Mouse (Mus musculus) midbrain, embryonic 16.5 days (tissue): ENCODE results near the gene 1110008P14Rik. TPM values are rescaled to one million over a fixed set of nuclear protein-coding genes. Genes with fewer than 3 reads are reported as not detected.
A peak's percentile ranks its signal among the peaks of the same experiment; 100 is the strongest.

Experiments
- ATAC-seq: fragments of 200-750 bp; cut with Nextera tagmentation; 2 replicates; pipeline ENCODE4 v1.8.0; 2017; ENCODE audit warnings: moderate TSS enrichment
- H3K27ac ChIP-seq: fragments of 300-500 bp; sonication (generic); 2 replicates; pipeline ENCODE4 v1.5.1; 2014; ENCODE audit warnings: mild to moderate bottlenecking, low read length, mixed read lengths
- H3K27me3 ChIP-seq: fragments of 300-500 bp; sonication (generic); 2 replicates; pipeline ENCODE4 v1.6.1; 2014; ENCODE audit warnings: low read depth, low read length, mixed read lengths; ENCODE audit not compliant: control insufficient read depth, insufficient read depth
- H3K36me3 ChIP-seq: fragments of 300-500 bp; sonication (generic); 2 replicates; pipeline ENCODE4 v1.6.1; 2014; ENCODE audit warnings: mild to moderate bottlenecking, low read length, moderate library complexity, mixed read lengths; ENCODE audit not compliant: control insufficient read depth, insufficient read depth
- H3K4me1 ChIP-seq: fragments of 300-500 bp; sonication (generic); 2 replicates; pipeline ENCODE4 v1.6.1; 2014; ENCODE audit warnings: mild to moderate bottlenecking, low read length, mixed read lengths; ENCODE audit not compliant: control insufficient read depth, insufficient read depth
- H3K4me2 ChIP-seq: fragments of 300-500 bp; sonication (generic); 2 replicates; pipeline ENCODE4 v1.6.1; 2014; ENCODE audit warnings: mild to moderate bottlenecking, low read length, mixed read lengths
- H3K4me3 ChIP-seq: fragments of 300-500 bp; sonication (generic); 2 replicates; pipeline ENCODE4 v1.5.1; 2014; ENCODE audit warnings: low read depth, mild to moderate bottlenecking, low read length, moderate library complexity, mixed read lengths
- H3K9ac ChIP-seq: fragments of 300-500 bp; sonication (generic); 2 replicates; pipeline ENCODE4 v1.6.1; 2014; ENCODE audit warnings: low read depth, low read length, mixed read lengths
- H3K9me3 ChIP-seq: fragments of 300-500 bp; sonication (generic); replicated peaks from 2 replicates; pipeline ENCODE4 v1.6.1; 2014; ENCODE audit warnings: mild to moderate bottlenecking, low read length, mixed read lengths; ENCODE audit not compliant: control insufficient read depth, poor library complexity, severe bottlenecking
- WGBS: fragments of 180-500 bp; shearing (Covaris S2); extraction: QIAGEN DNeasy Blood & Tissue Kit; methylation state at CpG from one replicate; pipeline ENCODE4 v1.1.7; 2014; 5-methylcytosine and 5-hydroxymethylcytosine counted together
- polyA plus RNA-seq: library from polyadenylated mRNA; unstranded; fragments of >200 nt; fragmentation: Nextera tagmentation; extraction: Ambion mirVana; gene quantifications from 2 replicates; pipeline ENCODE4 v1.2.1, GENCODE M21; 2015

The 1110008P14Rik gene
- polyA plus RNA-seq, 1 experiment from 2014 or later, result 132 TPM

DNA sequence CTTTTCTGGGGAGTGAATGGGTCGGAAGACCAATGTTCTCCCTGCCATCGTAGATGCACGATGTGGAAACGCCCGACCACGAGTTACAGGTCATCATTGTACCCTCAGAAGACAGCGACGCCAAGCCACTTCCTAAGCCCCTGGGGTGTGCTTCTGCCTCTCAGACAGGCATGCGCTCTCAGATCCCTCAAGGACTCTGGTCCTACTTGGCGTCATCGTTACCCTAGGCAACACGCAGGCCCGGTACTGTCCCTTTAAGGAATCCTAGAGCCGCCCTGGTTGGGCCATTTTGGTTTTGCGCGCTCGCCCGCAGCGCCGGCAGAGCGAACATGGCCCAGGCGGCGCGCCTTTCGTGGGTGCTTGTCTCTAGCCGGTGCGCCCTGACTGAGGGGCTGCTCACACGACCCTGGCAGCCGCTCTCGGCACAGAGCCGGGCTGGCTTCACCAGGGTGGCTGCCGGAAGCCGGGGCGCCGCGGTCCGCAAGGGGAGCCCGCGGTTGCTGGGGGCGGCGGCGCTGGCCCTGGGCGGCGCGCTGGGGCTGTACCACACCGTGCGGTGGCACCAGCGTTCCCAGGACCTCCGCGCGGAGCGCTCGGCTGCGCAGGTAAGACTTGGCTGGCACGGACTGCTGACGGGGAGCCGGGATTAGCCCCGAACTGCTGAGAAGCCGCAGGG is 14.3 kb upstream of the 1110008P14Rik start:
- peak; percentile 97 for ATAC-seq
- Histone ChIP-seq H3K27ac (peak overlapping the region; percentile 96), H3K4me3 (peak overlapping the region; percentile 95), H3K36me3 (peaks cover 2% of the 10 kb centered on the region; the same call in 1 of the 2 replicates), H3K4me2 (peak overlapping the region; percentile 91), H3K4me1 (peaks cover 15% of the 10 kb centered on the region), H3K9ac (peak overlapping the region; percentile 94), H3K9me3 (no peaks in the 10 kb centered on the region), H3K27me3 (no peaks in the 10 kb centered on the region)
- 0% methylated on average over 57 of the region's 59 CpGs for WGBS

DNA sequence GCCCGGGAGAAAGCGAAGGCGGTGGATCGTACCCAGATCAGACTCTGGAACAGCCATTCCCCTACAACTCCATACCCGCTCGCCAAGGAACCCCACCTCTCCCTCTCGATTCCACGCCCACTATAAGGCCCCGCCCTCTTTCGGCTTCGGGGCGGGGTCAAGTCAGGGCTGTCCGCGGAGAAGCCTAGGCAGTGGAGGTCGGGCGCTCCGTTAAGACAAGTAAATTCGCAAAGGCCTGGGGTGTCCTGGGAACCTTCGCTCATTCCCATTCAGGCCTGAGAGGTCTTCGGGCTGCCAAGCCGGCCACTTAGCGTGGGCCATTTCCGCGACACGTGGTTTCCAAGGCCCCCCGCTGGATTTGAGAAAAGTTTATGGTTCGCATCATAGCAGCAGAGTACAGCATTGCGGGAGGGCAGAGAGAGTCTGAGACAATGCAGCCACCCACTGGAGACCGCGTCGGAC is 13.8 kb upstream of the 1110008P14Rik start, which contains the start of gene Ptges2:
TSS of gene Ptges2 (plus strand) at position 413 of the 462 bp plus-strand sequence.
- peak; percentile 92 for ATAC-seq
- H3K4me1 ChIP-seq, result peaks cover 15% of the 10 kb centered on the region
- H3K27ac ChIP-seq, result peak within 1 kb of the TSS; percentile 96
- no peaks in the 10 kb centered on the region for H3K27me3 ChIP-seq
- WGBS, result 1% methylated on average over 31 of the region's 31 CpGs
- H3K9me3 ChIP-seq, result no peaks in the 10 kb centered on the region
- H3K9ac ChIP-seq, result peak within 1 kb of the TSS; percentile 94
- peak within 1 kb of the TSS; percentile 95 for H3K4me3 ChIP-seq
- no peaks in the 10 kb centered on the region for H3K36me3 ChIP-seq
- H3K4me2 ChIP-seq, result peak within 1 kb of the TSS; percentile 91

DNA sequence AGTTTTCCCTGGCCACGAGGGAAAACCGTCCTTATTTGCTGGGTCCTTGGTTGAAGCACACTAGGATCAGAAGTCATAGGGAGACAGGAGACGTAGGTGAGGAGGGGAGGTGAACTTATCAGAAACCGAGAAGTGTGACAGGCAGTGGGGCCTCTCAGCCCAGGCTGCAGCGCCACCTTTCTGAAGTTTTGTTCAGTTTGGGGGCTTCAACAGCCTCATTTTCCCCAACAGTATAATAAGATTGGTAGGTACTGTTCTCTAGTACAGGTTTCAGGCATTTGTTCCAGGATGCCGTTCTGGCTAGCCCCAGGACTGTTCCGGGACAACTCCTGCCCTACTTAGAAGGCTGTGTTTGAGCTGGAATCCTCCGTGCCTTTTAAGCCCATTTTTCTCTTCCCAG is 13.2 kb upstream of the 1110008P14Rik start:
- no peak for ATAC-seq

DNA sequence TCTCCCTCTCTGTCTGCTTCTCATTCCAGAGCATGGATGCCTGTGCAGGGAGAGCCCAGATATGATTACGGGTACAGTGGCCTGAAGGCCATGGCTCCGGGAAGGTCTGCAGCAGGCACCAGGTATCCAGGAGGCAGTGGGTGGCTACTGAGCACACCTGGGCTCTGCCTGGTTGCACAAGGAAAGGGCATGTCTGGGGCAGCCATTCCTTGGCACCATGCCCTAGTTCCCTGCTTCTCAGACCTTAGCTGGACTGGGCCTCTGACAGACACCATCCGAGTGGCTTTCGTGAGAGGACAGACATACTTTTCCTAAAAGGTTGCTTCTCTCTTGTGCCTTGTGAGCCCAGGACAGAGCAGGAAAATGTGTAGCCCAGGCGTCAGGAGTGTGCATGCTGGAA is 10.3 kb upstream of the 1110008P14Rik start:
- Histone ChIP-seq H3K27ac (no peak overlapping the region), H3K9ac (no peak overlapping the region), H3K9me3 (no peaks in the 10 kb centered on the region), H3K4me1 (peaks cover 8% of the 10 kb centered on the region), H3K27me3 (no peaks in the 10 kb centered on the region), H3K36me3 (no peaks in the 10 kb centered on the region), H3K4me3 (no peak overlapping the region), H3K4me2 (no peak overlapping the region)
- 87% methylated on average over 5 of the region's 5 CpGs for WGBS
- no peak for ATAC-seq

More for the DNA sequence above, 13.2 kb upstream of the 1110008P14Rik start:
- H3K4me3 ChIP-seq, result peak overlapping the region; percentile 95
- H3K27ac ChIP-seq, result peak overlapping the region; percentile 96
- H3K27me3 ChIP-seq, result no peaks in the 10 kb centered on the region
- no peaks in the 10 kb centered on the region for H3K9me3 ChIP-seq
- H3K36me3 ChIP-seq, result no peaks in the 10 kb centered on the region
- peaks cover 15% of the 10 kb centered on the region for H3K4me1 ChIP-seq
- 4% methylated on average over 8 of the region's 8 CpGs for WGBS
- H3K4me2 ChIP-seq, result peak overlapping the region; percentile 91
- peak overlapping the region; percentile 94 for H3K9ac ChIP-seq

DNA sequence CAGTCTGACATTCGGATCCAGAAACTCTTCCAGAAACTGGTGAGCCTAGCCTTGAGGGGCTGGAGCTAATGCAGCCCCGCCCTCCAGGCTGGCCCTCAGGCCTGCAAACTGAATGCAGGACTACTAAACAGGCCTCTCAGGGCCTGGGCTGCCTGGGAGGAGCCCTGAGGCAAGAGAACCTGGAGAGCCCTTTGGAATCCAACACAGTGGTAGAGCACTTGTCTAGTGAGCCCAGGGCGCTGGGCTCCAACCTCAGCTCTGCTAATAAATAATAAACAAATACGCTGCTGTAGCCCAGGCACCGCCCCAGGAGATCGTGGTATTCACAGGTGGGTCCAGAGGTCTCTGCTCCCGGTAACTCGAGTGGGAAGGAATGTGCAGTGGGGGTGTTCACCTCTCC is 9.1 kb upstream of the 1110008P14Rik start:
- peaks cover 4% of the 10 kb centered on the region; the same call in 1 of the 2 replicates for H3K4me1 ChIP-seq
- H3K27ac ChIP-seq, result no peak overlapping the region
- no peak overlapping the region for H3K4me3 ChIP-seq
- H3K4me2 ChIP-seq, result no peak overlapping the region
- H3K27me3 ChIP-seq, result no peaks in the 10 kb centered on the region
- no peak overlapping the region for H3K9ac ChIP-seq
- no peak for ATAC-seq
- whole genome bisulfite sequencing, result 67% methylated on average over 8 of the region's 8 CpGs
- H3K36me3 ChIP-seq, result no peaks in the 10 kb centered on the region
- H3K9me3 ChIP-seq, result no peaks in the 10 kb centered on the region

DNA sequence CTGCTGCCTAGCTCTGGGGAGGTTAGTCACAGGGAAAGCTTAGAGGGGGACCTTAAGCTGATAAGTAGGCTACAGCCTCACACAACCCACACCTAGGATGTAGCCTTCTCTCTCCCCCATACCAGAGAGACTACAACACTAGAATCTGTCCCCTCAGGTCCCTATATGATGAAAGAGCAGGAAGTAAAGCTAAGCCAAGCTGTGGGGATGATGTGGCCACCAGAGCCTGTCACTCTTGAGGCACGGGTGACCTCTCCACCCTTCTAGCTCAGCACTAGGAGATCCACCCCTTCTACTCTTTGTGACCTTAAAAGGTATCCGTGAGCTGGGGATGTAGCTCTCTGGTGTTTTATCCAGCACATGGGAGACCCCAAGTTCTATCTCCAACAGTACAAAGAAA is 7.4 kb upstream of the 1110008P14Rik start:
- WGBS, result 85% methylated on average over 2 of the region's 2 CpGs
- Histone ChIP-seq H3K9ac (no peak overlapping the region), H3K9me3 (no peaks in the 10 kb centered on the region), H3K27ac (no peak overlapping the region), H3K4me3 (no peak overlapping the region), H3K4me2 (no peak overlapping the region), H3K4me1 (no peaks in the 10 kb centered on the region), H3K36me3 (no peaks in the 10 kb centered on the region), H3K27me3 (no peaks in the 10 kb centered on the region)
- ATAC-seq, result no peak

DNA sequence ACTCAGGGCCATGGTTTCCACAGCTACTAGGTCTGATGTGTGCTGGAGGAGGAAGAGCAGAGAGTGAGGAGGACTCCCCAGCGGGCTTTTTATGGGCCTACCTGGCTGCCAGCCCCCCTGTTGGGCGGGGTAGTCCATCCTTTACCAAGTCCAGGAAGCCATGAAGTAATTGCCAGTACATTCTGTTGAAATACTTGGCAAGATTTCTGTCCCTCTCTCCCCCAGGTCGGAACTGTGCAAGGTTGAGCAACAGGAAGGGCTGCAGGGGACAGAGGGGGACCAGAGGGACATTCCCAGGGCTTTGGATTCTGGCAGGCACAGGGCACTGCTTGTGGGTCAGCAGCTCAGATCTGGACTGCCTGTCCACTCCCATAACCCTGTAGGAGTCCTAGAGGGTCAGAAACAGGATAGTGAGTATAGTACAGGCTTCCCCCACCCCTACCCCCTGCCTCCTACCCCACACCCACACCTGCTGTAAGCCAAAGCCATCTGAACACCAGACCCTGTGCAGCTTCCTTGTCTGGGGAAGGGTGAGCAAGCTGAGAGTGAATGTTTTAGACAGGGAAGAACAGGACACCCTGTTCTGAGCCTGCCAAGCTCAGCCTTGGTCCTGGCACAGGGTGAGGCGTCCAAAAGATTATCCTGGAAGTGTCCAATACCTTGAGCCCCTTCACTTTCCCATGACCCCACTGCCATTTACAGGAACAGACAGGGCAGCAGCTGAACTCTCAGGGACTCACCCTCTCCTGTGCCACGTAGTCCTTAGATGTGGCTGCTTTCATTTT is 6.2 kb upstream of the 1110008P14Rik start, which contains the start of gene Lcn2:
TSS of gene Lcn2 (minus strand) at position 547 of the 785 bp plus-strand sequence.
- Histone ChIP-seq H3K4me3 (no peak within 1 kb of the TSS), H3K27me3 (no peaks in the 10 kb centered on the region), H3K9me3 (no peaks in the 10 kb centered on the region), H3K27ac (no peak within 1 kb of the TSS), H3K9ac (no peak within 1 kb of the TSS), H3K36me3 (no peaks in the 10 kb centered on the region), H3K4me2 (no peak within 1 kb of the TSS), H3K4me1 (no peaks in the 10 kb centered on the region)
- WGBS, result 60% methylated on average over 5 of the region's 5 CpGs
- ATAC-seq, result no peak

DNA sequence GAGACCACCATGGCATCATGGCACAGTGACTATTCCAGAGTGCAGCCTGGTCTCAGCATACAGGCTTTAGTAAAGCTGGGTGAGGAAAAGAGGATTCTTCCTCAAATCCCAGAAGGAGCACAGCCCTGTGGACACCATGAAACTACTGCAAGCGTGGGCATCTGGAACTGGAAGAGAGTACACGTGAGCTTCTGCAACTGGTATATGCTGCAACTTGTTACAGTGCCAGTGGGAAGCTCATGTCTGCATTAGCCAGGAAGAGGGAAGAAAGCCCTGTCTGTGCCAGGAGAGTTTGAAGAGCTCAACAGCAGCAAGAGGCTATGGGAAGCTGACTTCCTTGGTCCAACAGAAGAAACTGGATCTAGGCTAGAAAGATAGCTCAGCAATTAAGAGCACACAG is 951 bp upstream of the 1110008P14Rik start:
- H3K9me3 ChIP-seq, result no peaks in the 10 kb centered on the region
- peaks cover 14% of the 10 kb centered on the region for H3K36me3 ChIP-seq
- no peak overlapping the region for H3K9ac ChIP-seq
- H3K4me1 ChIP-seq, result peaks cover 10% of the 10 kb centered on the region
- no peak overlapping the region for H3K27ac ChIP-seq
- 80% methylated on average over 2 of the region's 2 CpGs for WGBS
- H3K27me3 ChIP-seq, result no peaks in the 10 kb centered on the region
- H3K4me3 ChIP-seq, result no peak overlapping the region
- H3K4me2 ChIP-seq, result no peak overlapping the region
- ATAC-seq, result no peak
